Mouse (Mus musculus) hematopoietic stem cell, adult 5-6 weeks (primary cell): ENCODE results near the gene Crat. TPM values are rescaled to one million over a fixed set of nuclear protein-coding genes. Genes with fewer than 3 reads are reported as not detected.

Experiments
- ATAC-seq, 2 experiments: fragments of 125-278 bp in 1 of 2; replicated peaks in 1 of 2; 2 replicates each; pipeline ENCODE4 v1.8.0; 2016 to 2017; ENCODE audit warnings: inconsistent platforms in 2 of 2, mild to moderate bottlenecking in 2 of 2, moderate number of reproducible peaks in 2 of 2, low read depth in 1 of 2, moderate TSS enrichment in 1 of 2; ENCODE audit not compliant: low FRiP score in 2 of 2, poor library complexity in 2 of 2, severe bottlenecking in 2 of 2, insufficient read depth in 1 of 2, low TSS enrichment in 1 of 2
- total RNA-seq: library from RNA; stranded (forward); fragments of 172-1452, 232-1000 nt; gene quantifications from 2 replicates; pipeline ENCODE4 v1.2.3, GENCODE M21; 2017

Crat gene
- total RNA-seq, 1 experiment from 2014 or later = 8.9 TPM

GRCm38 (mm10) chr2:30392577-30393369 is 22.8 kb downstream of the Crat start:
- ATAC-seq = peak; percentile 19 to 25; a peak in 2 of 4 replicates

GRCm38 (mm10) chr2:30392114-30392576 is 23.5 kb downstream of the Crat start, which contains the start of gene Dolpp1:
Gene Dolpp1, plus strand, starts transcription at chr2:30392254.
- ATAC-seq = peak; percentile 96

GRCm38 (mm10) chr2:30389000-30389399 is 26.6 kb downstream of the Crat start:
- ATAC-seq = no peak

- ATAC-seq = no peak
Observed at GRCm38 (mm10) chr2:30386913-30387312, 28.7 kb downstream of the Crat start.

- ATAC-seq = no peak
Observed at GRCm38 (mm10) chr2:30385591-30385990, 30.0 kb downstream of the Crat start.

- no peak for ATAC-seq
Observed at GRCm38 (mm10) chr2:30384814-30385213, 30.8 kb downstream of the Crat start.

GRCm38 (mm10) chr2:30381377-30381725 is 34.3 kb downstream of the Crat start:
- ATAC-seq = no peak

GRCm38 (mm10) chr2:30380564-30381376 is 34.8 kb downstream of the Crat start:
- ATAC-seq = no peak

- no peak for ATAC-seq
Observed at GRCm38 (mm10) chr2:30379307-30379706, 36.3 kb downstream of the Crat start.

GRCm38 (mm10) chr2:30377721-30378120 is 37.9 kb downstream of the Crat start:
- no peak for ATAC-seq

GRCm38 (mm10) chr2:30375893-30376292 is 39.7 kb downstream of the Crat start:
- no peak for ATAC-seq

- ATAC-seq = no peak
Observed at GRCm38 (mm10) chr2:30372726-30373125, 42.9 kb downstream of the Crat start.

GRCm38 (mm10) chr2:30371544-30371943 is 44.1 kb downstream of the Crat start:
- ATAC-seq = no peak

- no peak for ATAC-seq
Observed at GRCm38 (mm10) chr2:30366203-30366602, 49.4 kb downstream of the Crat start.

- ATAC-seq = no peak
Observed at GRCm38 (mm10) chr2:30365281-30366069, 50.1 kb downstream of the Crat start.

GRCm38 (mm10) chr2:30363773-30364650 is 51.6 kb downstream of the Crat start, which contains the start of gene Miga2:
Gene Miga2, plus strand, starts transcription at chr2:30364233.
- ATAC-seq = peak; percentile 98 to 99

- no peak for ATAC-seq
Observed at GRCm38 (mm10) chr2:30362865-30363264, 52.7 kb downstream of the Crat start.
